Mouse (Mus musculus): ENCODE measurements around the gene Chst10.

The Chst10 gene

GRCm38 (mm10) chr1:38869398-38870195, 28.4 kb downstream of the Chst10 start:
- in situ Hi-C loops (cut with MboI, MseI) = loop anchor here in 1 of 2 experiments (5.0 kb wide), 1 partner anchor 63 kb away; no protein-coding TSS in a partner anchor

- in situ Hi-C loops (cut with MboI, MseI) = loop anchor here in 1 of 2 experiments (5.0 kb wide), 1 partner anchor 66 kb away; no protein-coding TSS in a partner anchor
Measured at GRCm38 (mm10) chr1:38866242-38866641, 31.7 kb downstream of the Chst10 start.

- in situ Hi-C loops (cut with MboI, MseI) = loop anchor here in 1 of 2 experiments (5.0 kb wide), 1 partner anchor 73 kb away; the partner anchor contains the start of gene Nms
Measured at GRCm38 (mm10) chr1:38864341-38864740, 33.6 kb downstream of the Chst10 start.

DNA sequence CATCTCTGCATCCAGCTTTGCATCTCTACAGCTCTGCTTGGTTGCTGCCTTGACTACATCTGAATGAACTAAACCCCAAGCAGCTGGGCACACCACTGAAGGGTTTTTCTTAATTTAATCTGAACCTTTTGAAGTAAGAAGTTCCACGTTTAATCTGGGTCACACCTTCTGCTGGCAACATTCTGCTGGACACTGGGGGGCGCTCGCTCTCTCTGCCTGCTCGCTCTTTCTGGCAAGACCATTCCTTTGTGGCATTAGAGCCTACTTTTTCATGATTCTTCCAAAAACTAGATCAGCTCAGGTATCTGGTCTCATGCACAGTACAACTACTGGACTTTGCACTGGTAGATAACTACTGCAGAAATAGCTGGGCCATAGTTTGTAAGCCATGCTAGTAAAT, 35.7 kb downstream of the Chst10 start:
- in situ Hi-C loops (cut with MboI, MseI) = loop anchor here in 1 of 2 experiments (5.0 kb wide), 1 partner anchor 75 kb away; the partner anchor contains the start of gene Nms

- in situ Hi-C loops (cut with MboI, MseI) = loop anchor here in 1 of 2 experiments (5.0 kb wide), 1 partner anchor 76 kb away; the partner anchor contains the start of gene Nms
Measured at GRCm38 (mm10) chr1:38860867-38861524, 37.0 kb downstream of the Chst10 start.

DNA sequence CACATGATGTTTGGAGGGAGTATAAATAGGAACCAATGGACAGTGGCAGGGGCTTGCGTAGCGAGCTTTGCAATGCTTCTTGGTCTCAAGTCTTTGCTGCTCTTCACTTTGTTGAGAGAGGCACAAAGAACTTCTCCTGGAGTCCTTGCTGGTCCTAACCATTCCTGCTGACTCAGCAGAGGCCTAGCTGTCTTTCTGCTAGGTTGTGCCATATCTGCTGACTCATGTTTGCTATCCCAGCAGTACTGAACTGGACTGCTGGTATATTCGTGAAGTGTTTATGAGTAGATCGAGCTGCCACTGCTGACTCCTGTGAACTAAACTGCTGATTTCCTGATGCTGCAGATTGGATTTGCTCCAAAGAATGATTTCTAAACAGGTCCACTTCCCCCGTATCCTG, 37.8 kb downstream of the Chst10 start:
- in situ Hi-C loops (cut with MboI, MseI) = loop anchor here in 1 of 2 experiments (5.0 kb wide), 1 partner anchor 77 kb away; the partner anchor contains the start of gene Nms

DNA sequence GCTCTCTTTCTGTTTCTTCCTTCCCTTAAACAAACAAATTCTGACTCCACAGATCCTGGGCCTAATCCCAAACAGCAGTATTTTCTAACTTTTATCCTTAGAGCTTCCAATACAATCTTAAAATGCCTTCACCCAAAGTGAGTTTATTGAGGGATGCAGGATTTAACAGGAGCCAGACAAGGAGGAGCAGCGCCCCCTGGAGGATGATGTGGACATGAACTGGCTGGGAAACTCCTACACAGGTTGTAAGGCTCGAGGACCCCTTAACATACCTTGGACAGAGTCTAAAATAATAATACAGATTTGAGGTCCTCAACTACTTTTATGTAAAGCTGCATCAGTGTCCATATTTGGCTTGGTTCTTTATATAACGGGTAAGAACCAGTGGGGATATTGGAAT, 41.8 kb downstream of the Chst10 start:
- in situ Hi-C loops (cut with MboI, MseI) = no loop called here

- in situ Hi-C loops (cut with MboI, MseI) = no loop called here
Measured at GRCm38 (mm10) chr1:38852250-38852649, 45.7 kb downstream of the Chst10 start.

GRCm38 (mm10) chr1:38850650-38851049, 47.3 kb downstream of the Chst10 start:
- in situ Hi-C loops (cut with MboI, MseI) = no loop called here

DNA sequence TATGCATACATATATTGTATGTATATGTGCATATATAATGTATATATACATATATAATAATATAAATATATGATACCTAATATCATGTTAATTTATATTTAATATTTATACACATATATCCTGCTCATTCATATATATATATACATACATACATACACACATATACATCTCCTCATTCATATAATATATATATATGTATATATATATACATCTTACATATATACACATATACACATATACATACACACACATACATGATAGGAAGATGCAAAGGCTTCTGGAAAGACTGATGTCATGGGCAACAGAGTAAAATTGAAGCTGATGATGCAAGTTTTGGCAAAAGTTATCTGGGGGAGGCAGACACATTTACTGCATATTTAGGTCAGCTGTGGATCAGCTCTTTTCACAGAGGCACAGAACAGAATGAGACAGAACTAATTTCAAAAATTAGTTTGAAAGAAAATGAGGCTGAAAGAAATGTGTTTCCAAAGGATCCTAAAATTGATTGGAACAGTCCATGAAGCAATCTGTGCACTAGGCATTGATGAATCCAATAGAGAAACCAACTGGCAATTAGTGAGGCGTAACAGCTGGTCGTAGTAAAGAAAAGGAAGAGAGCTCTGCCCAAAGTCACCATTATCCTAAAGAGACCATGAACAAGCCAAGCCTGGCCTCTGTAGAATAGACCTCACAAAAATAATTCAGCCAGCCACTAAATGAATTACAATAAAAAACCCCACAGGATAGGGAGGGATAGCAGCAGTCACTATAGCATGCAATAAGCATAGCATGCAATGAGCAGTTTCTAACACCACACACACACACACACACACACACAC, 49.3 kb downstream of the Chst10 start:
- in situ Hi-C loops (cut with MboI, MseI) = no loop called here

DNA sequence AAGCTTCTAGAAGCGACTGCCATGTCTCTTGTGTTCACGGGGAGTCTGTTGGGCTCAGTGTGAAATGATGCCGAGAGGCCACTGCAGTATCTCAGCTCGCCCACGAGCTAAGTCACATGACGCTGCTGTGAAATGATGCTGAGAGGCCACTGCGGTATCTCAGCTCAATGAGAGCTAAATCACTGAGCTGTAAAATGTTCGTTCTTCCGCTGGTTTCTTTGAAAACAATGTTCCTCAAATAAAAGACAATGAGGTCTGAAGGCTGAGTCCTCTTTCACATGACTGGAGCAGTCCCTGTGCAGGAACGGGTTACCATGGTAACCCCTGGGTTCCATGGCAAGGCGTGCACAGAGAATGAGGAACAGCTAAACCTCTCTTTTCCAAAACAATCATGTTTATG, 50.0 kb downstream of the Chst10 start:
- in situ Hi-C loops (cut with MboI, MseI) = no loop called here

DNA sequence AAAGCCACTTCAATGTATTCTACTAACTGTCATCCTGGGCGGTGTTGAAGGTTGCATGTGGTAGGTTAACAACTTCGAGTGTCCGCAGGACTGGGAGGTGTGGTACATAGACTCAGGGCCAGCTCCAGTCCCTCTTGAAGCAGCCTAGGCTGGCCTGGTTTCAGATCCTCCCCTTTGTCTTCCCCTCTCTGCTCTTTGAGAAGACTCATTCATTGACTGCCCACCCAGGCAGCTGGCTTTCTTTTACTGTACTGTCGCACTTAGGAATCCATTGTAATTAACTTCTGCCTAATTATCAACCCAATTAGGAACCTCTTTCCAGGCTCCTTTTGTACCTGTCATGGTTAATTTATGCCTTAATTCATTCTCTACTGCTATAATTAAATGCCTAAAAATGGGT, 54.7 kb downstream of the Chst10 start:
- in situ Hi-C loops (cut with MboI, MseI) = no loop called here

DNA sequence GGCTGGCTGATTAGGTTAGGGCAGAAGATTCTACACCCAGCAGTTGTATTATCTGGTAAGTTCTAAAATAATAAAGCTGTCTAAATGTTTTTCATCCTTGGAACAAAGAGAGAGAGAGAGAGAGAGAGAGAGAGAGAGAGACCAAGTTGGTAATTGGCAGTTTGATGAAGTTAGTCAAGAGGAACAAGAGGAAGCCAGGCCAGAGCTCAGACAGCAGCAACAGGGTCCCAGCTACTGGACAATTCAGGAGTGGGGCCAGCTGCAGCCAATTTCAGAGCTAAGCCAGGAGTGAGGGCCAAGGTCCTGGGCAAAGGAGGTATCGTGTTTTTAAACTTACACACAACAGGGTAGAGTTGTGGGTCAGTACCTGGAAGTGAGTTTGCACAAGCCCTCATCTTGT, 55.1 kb downstream of the Chst10 start:
- in situ Hi-C loops (cut with MboI, MseI) = no loop called here

DNA sequence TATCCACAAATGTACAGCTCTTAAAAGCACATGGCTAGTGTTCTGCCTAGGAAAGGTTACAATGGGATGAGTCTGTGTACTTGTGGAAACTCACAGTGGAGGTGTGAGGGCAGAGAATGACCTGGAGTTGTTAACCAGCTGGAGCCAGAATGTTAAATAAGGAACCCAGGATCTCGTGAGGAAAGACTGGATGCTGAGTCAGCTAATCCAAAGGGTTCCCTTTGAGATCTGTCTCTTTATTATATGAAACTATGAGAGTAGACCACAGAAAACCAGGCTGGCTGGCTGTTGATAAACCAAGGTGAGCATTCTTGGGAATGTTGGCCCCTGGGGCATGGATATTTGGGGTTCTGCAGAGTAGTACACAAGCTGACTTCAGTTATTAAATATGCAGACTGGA, 58.0 kb downstream of the Chst10 start:
- in situ Hi-C loops (cut with MboI, MseI) = no loop called here

GRCm38 (mm10) chr1:38836477-38836872, 61.5 kb downstream of the Chst10 start, which contains the start of gene Lonrf2:
Gene Lonrf2, minus strand, starts transcription at chr1:38836711.
- in situ Hi-C loops (cut with MboI, MseI) = no loop called here

DNA sequence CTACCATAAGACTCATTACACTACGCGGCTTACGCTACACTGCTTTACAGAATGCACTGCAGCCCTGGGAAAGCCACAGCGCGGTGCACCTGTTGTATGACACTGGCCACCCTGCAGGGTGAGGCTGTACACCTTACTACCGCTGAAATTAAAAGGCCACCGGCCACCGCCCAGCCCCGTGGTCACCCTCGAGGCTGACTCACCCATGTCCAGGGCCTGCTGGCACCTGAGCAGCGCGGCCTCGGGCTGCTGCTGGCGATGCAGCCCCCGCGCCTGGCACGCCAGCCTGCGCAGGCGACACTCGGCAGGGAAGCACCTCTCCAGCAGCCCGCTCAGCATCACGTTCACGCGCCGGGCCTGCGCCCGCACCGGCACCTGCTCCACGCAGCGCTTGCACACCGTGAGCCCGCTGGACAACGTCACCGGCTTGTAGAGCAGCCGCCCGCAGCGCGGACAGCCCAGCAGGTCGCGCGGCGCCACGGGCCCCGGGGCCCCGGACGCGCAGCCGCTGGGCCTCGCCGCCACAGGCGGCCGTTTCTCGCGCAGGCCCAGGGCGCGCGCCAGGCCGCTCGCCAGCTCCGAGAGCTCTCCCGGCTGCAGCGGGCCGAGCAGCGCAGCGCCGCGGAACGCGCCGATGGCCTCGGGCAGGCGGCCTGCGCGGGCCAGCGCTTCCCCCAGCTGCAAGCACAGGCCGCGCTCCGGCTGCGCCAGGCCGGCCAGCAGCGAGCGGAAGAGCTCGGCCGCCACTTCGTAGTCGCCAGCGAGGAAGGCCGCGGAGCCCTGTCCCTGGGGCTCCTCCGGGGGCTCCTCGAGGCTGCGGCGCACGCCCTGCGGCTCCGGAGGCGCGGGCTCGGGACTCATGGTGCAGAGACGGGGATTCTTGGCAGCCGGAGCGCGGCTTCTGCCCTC, 62.1 kb downstream of the Chst10 start:
- in situ Hi-C loops (cut with MboI, MseI) = no loop called here

GRCm38 (mm10) chr1:38834899-38835298, 63.1 kb downstream of the Chst10 start:
- in situ Hi-C loops (cut with MboI, MseI) = no loop called here

- in situ Hi-C loops (cut with MboI, MseI) = loop anchor here in 1 of 2 experiments (5.0 kb wide), 1 partner anchor 307 kb away; no protein-coding TSS in a partner anchor
Measured at GRCm38 (mm10) chr1:38824926-38825325, 73.0 kb downstream of the Chst10 start.

DNA sequence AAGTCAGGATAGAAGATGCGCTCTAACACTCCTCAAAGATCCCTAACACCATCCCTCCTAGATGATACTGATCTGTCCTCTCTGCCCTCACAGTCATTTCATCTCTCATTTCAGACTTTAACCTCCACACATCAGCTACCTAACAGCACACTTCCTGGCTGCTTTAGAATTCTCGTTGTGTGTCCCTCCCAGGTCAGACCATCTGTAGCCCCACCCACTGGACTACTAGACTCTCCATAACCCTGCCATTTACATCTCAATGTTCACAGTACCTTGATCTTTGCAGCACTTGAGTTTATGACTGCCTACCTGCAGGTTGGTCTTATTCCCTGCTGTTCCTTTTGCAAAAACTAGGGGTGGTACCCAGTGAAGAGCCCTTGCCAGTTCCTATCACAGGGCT, 74.1 kb downstream of the Chst10 start:
- in situ Hi-C loops (cut with MboI, MseI) = no loop called here

DNA sequence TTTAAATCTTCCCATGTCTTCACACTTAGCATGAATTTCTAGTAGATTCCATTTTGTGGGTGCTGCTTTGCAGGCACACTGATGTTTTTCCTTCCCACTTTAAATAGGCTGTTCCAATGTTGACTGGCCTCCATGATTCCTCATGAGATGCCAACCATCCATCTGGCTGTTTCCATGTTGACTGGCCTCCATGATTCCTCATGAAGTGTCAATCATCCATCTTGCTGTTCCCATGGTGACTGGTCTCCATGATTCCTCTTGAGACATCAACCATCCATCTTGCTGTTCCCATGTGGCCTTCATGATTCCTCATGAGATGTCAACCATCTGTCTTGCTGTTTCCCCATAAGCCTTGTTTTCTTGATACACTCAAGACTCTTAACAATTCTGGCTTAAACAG, 78.3 kb downstream of the Chst10 start:
- in situ Hi-C loops (cut with MboI, MseI) = no loop called here

Data from T-helper 17 cell (primary cell).